Mouse (Mus musculus) forebrain, postnatal 0 days (tissue): ENCODE data around the gene Exph5. TPM values are rescaled to one million over a fixed set of nuclear protein-coding genes. Genes with fewer than 3 reads are reported as not detected.
A peak's percentile ranks its signal among the peaks of the same experiment; 100 is the strongest.

ENCODE experiments used
- ATAC-seq: fragments of 200-750 bp; cut with Nextera tagmentation; 2 replicates; pipeline ENCODE4 v1.8.0; 2017; ENCODE audit warnings: mild to moderate bottlenecking, moderate library complexity
- DNase-seq: peaks from one replicate; pipeline ENCODE4 v3.0.0-alpha.2; 2015
- H3K27ac ChIP-seq: fragments of 300-500 bp; sonication (generic); 2 replicates; pipeline ENCODE4 v1.5.1; 2014; ENCODE audit warnings: low read depth, mild to moderate bottlenecking, antibody characterized with exemption, low read length, moderate library complexity, mixed read lengths
- H3K27me3 ChIP-seq: fragments of 300-500 bp; sonication (generic); 2 replicates; pipeline ENCODE4 v1.6.1; 2014; ENCODE audit warnings: mild to moderate bottlenecking, low read length, mixed read lengths; ENCODE audit not compliant: insufficient read depth
- H3K36me3 ChIP-seq: fragments of 300-500 bp; sonication (generic); 2 replicates; pipeline ENCODE4 v1.6.1; 2014; ENCODE audit warnings: mild to moderate bottlenecking, moderate library complexity; ENCODE audit not compliant: insufficient read depth
- H3K4me1 ChIP-seq: fragments of 300-500 bp; sonication (generic); 2 replicates; pipeline ENCODE4 v1.6.1; 2014; ENCODE audit warnings: antibody characterized with exemption; ENCODE audit not compliant: insufficient read depth
- H3K4me2 ChIP-seq: fragments of 300-500 bp; sonication (generic); 2 replicates; pipeline ENCODE4 v1.6.1; 2014; ENCODE audit warnings: low read depth, mild to moderate bottlenecking, moderate library complexity
- H3K4me3 ChIP-seq: fragments of 300-500 bp; sonication (generic); 2 replicates; pipeline ENCODE4 v1.5.1; 2014; ENCODE audit warnings: low read depth, low read length, mixed read lengths
- H3K9ac ChIP-seq: fragments of 300-500 bp; sonication (generic); 2 replicates; pipeline ENCODE4 v1.6.1; 2014; ENCODE audit warnings: mild to moderate bottlenecking
- H3K9me3 ChIP-seq: fragments of 300-500 bp; sonication (generic); 2 replicates; pipeline ENCODE4 v1.6.1; 2016; ENCODE audit warnings: low read length
- CTCF ChIP-seq: sonication (generic); IDR thresholded peaks from 2 replicates; pipeline ENCODE4 v1.5.1; 2016; ENCODE audit warnings: antibody characterized with exemption, control low read depth, low read depth
- WGBS: fragments of 180-500 bp; shearing (Covaris S2); extraction: QIAGEN DNeasy Blood & Tissue Kit; methylation state at CpG from one replicate; pipeline ENCODE4 v1.1.7; 2014; 5-methylcytosine and 5-hydroxymethylcytosine counted together
- polyA plus RNA-seq: library from polyadenylated mRNA; unstranded; fragments of >200 nt; fragmentation: Nextera tagmentation; extraction: Ambion mirVana; gene quantifications from 2 replicates; pipeline ENCODE4 v1.2.1, GENCODE M21; 2015
- total RNA-seq: library from RNA; depleted of rRNA; stranded (reverse); fragments of >200 nt; gene quantifications from 2 replicates; pipeline ENCODE4 v1.2.3, GENCODE M21; 2014

Exph5 gene
- total and polyA plus RNA-seq, 2 experiments from 2014 or later: 0.25 to 0.48 TPM

GRCm38 (mm10) chr9:53329301-53330206 lies 28.1 kb downstream of the Exph5 start:
- DNase-seq (no peak), ATAC-seq (no peak)
- no peak for TF ChIP-seq CTCF
- H3K4me1 ChIP-seq: no peaks in the 10 kb centered on the region
- H3K4me3 ChIP-seq: no peak overlapping the region
- H3K9me3 ChIP-seq: no peaks in the 10 kb centered on the region
- H3K9ac ChIP-seq: no peak overlapping the region
- no peak overlapping the region for H3K27ac ChIP-seq
- no peak overlapping the region for H3K4me2 ChIP-seq
- 20% methylated on average over 6 of the region's 6 CpGs for WGBS
- no peaks in the 10 kb centered on the region for H3K36me3 ChIP-seq
- no peaks in the 10 kb centered on the region for H3K27me3 ChIP-seq

- Histone ChIP-seq H3K4me3 (no peak overlapping the region), H3K36me3 (no peaks in the 10 kb centered on the region), H3K4me1 (no peaks in the 10 kb centered on the region), H3K4me2 (no peak overlapping the region), H3K9me3 (no peaks in the 10 kb centered on the region), H3K27ac (no peak overlapping the region), H3K27me3 (no peaks in the 10 kb centered on the region), H3K9ac (no peak overlapping the region)
- WGBS: 72% methylated on average over 9 of the region's 9 CpGs
- TF ChIP-seq CTCF: no peak
- ATAC-seq (no peak), DNase-seq (no peak)
Measured at GRCm38 (mm10) chr9:53330247-53330646, 28.8 kb downstream of the Exph5 start.

- no peak for ATAC-seq
- no peak for TF ChIP-seq CTCF
- no peak overlapping the region for H3K27ac ChIP-seq
- no peaks in the 10 kb centered on the region for H3K36me3 ChIP-seq
- no peak overlapping the region for H3K4me2 ChIP-seq
- 78% methylated on average over 4 of the region's 4 CpGs for WGBS
- no peaks in the 10 kb centered on the region for H3K4me1 ChIP-seq
- no peaks in the 10 kb centered on the region for H3K9me3 ChIP-seq
- H3K27me3 ChIP-seq: no peaks in the 10 kb centered on the region; the same call in 1 of the 2 replicates
- DNase-seq: no peak
- no peak overlapping the region for H3K9ac ChIP-seq
- H3K4me3 ChIP-seq: no peak overlapping the region
Measured at GRCm38 (mm10) chr9:53333436-53333835, 32.0 kb downstream of the Exph5 start.

- Histone ChIP-seq H3K9ac (no peak overlapping the region), H3K4me2 (no peak overlapping the region), H3K27ac (no peak overlapping the region), H3K9me3 (no peaks in the 10 kb centered on the region), H3K4me1 (no peaks in the 10 kb centered on the region), H3K36me3 (no peaks in the 10 kb centered on the region), H3K4me3 (no peak overlapping the region), H3K27me3 (no peaks in the 10 kb centered on the region; the same call in 1 of the 2 replicates)
- no peak for TF ChIP-seq CTCF
- ATAC-seq (no peak), DNase-seq (no peak)
- 89% methylated on average over 3 of the region's 3 CpGs for WGBS
Measured at GRCm38 (mm10) chr9:53335131-53335530, 33.7 kb downstream of the Exph5 start.

GRCm38 (mm10) chr9:53339603-53340002 lies 38.1 kb downstream of the Exph5 start:
- no peak for ATAC-seq
- Histone ChIP-seq H3K27me3 (no peaks in the 10 kb centered on the region; the same call in 1 of the 2 replicates), H3K36me3 (no peaks in the 10 kb centered on the region), H3K4me1 (no peaks in the 10 kb centered on the region), H3K9ac (no peak overlapping the region), H3K4me3 (no peak overlapping the region), H3K4me2 (no peak overlapping the region), H3K27ac (no peak overlapping the region), H3K9me3 (no peaks in the 10 kb centered on the region)
- no peak for TF ChIP-seq CTCF
- 74% methylated on average over 7 of the region's 7 CpGs for WGBS
- no peak for DNase-seq

GRCm38 (mm10) chr9:53340328-53340916 lies 39.0 kb downstream of the Exph5 start:
- TF ChIP-seq CTCF: no peak
- no peaks in the 10 kb centered on the region for H3K4me1 ChIP-seq
- no peaks in the 10 kb centered on the region for H3K36me3 ChIP-seq
- no peak overlapping the region for H3K27ac ChIP-seq
- DNase-seq (peak; percentile 1), ATAC-seq (no peak)
- H3K4me3 ChIP-seq: peak overlapping the region; percentile 38
- peak overlapping the region; percentile 59 for H3K4me2 ChIP-seq
- no peaks in the 10 kb centered on the region for H3K9me3 ChIP-seq
- no peak overlapping the region; the same call in 1 of the 2 replicates for H3K9ac ChIP-seq
- 37% methylated on average over 17 of the region's 17 CpGs for WGBS
- no peaks in the 10 kb centered on the region; the same call in 1 of the 2 replicates for H3K27me3 ChIP-seq

GRCm38 (mm10) chr9:53340969-53341368 lies 39.5 kb downstream of the Exph5 start:
- Histone ChIP-seq H3K27ac (no peak overlapping the region), H3K36me3 (no peaks in the 10 kb centered on the region), H3K4me1 (no peaks in the 10 kb centered on the region), H3K9ac (peak overlapping the region; percentile 34; the same call in 1 of the 2 replicates), H3K4me3 (peak overlapping the region; percentile 38), H3K4me2 (peak overlapping the region; percentile 59), H3K9me3 (no peaks in the 10 kb centered on the region), H3K27me3 (no peaks in the 10 kb centered on the region; the same call in 1 of the 2 replicates)
- no peak for TF ChIP-seq CTCF
- ATAC-seq (peak; percentile 29; the same call in 1 of the 2 replicates), DNase-seq (peak; percentile 31)
- WGBS: 7% methylated on average over 14 of the region's 14 CpGs
